Mouse (Mus musculus) MEL (cell line): Measurements from ENCODE around the gene Dolpp1. TPM values are rescaled to one million over a fixed set of nuclear protein-coding genes. Genes with fewer than 3 reads are reported as not detected.

Experiments
- DNase-seq: peaks from one replicate; pipeline ENCODE4 v3.0.0; 2011; ENCODE audit warnings: low read depth, low spot score
- H3K27ac ChIP-seq: 2 replicates; pipeline ENCODE4 v1.5.1; 2012; ENCODE audit warnings: low read depth, mild to moderate bottlenecking, control low read depth, low read length, moderate library complexity; ENCODE audit not compliant: control insufficient read depth
- H3K27me3 ChIP-seq, 2 experiments: fragments of 150-350 bp in 1 of 2; sonication (generic) in 1 of 2; 2 replicates each; pipeline ENCODE4 v1.6.1; 2012; ENCODE audit warnings: low read length in 2 of 2, mild to moderate bottlenecking in 2 of 2, improper control_type of control experiment in 1 of 2, moderate library complexity in 1 of 2; ENCODE audit not compliant: insufficient read depth in 2 of 2, control insufficient read depth in 1 of 2
- H3K36me3 ChIP-seq, 2 experiments: 2 replicates each; pipeline ENCODE4 v1.6.1; 2012 to 2014; ENCODE audit warnings: low read length in 2 of 2, improper control_type of control experiment in 1 of 2, inconsistent platforms in 1 of 2, mild to moderate bottlenecking in 1 of 2; ENCODE audit not compliant: insufficient read depth in 2 of 2, control insufficient read depth in 1 of 2
- H3K4me1 ChIP-seq, 2 experiments: fragments of 150-350 bp in 1 of 2; sonication (generic) in 1 of 2; 2 replicates each; pipeline ENCODE4 v1.6.1; 2012; ENCODE audit warnings: low read length in 2 of 2, improper control_type of control experiment in 1 of 2, mild to moderate bottlenecking in 1 of 2; ENCODE audit not compliant: insufficient read depth in 2 of 2, control insufficient read depth in 1 of 2
- H3K4me3 ChIP-seq, 2 experiments: fragments of 150-350 bp in 1 of 2; sonication (generic) in 1 of 2; 2 replicates each; pipeline ENCODE4 v1.5.1; 2012; ENCODE audit warnings: low read depth in 2 of 2, low read length in 2 of 2, mild to moderate bottlenecking in 2 of 2, moderate library complexity in 2 of 2, control low read depth in 1 of 2, improper control_type of control experiment in 1 of 2; ENCODE audit not compliant: control insufficient read depth in 1 of 2, insufficient read depth in 1 of 2
- H3K79me2 ChIP-seq: 2 replicates; pipeline ENCODE4 v1.6.1; 2012; ENCODE audit warnings: mild to moderate bottlenecking, low read length, moderate library complexity; ENCODE audit not compliant: control insufficient read depth, poor library complexity, insufficient read depth
- H3K9ac ChIP-seq: 2 replicates; pipeline ENCODE4 v1.6.1; 2012; ENCODE audit warnings: low read depth, mild to moderate bottlenecking, control low read depth, low read length, moderate library complexity; ENCODE audit not compliant: control insufficient read depth, poor library complexity, severe bottlenecking
- H3K9me3 ChIP-seq: fragments of 150-350 bp; sonication (generic); replicated peaks from 2 replicates; pipeline ENCODE4 v1.6.1; 2012; ENCODE audit warnings: mild to moderate bottlenecking, low read length, improper control_type of control experiment, moderate library complexity; ENCODE audit not compliant: insufficient read depth
- CHD1 ChIP-seq: IDR thresholded peaks from 2 replicates; pipeline ENCODE4 v1.6.1; 2012; ENCODE audit warnings: low read depth, mild to moderate bottlenecking, inconsistent platforms, low read length, improper control_type of control experiment
- CTCF ChIP-seq, 3 experiments: IDR thresholded peaks in 2 of 3; conservative IDR thresholded peaks in 1 of 3; 2 replicates each; pipeline ENCODE4 v1.5.1; 2011 to 2012; ENCODE audit warnings: low read length in 3 of 3, low read depth in 2 of 3, mild to moderate bottlenecking in 2 of 3, improper control_type of control experiment in 1 of 3, inconsistent platforms in 1 of 3, mixed read lengths in 1 of 3, moderate library complexity in 1 of 3; ENCODE audit not compliant: control insufficient read depth in 1 of 3, insufficient read depth in 1 of 3, poor library complexity in 1 of 3, severe bottlenecking in 1 of 3
- E2F4 ChIP-seq: IDR thresholded peaks from 2 replicates; pipeline ENCODE4 v1.6.1; 2011; ENCODE audit warnings: low read depth, low read length, improper control_type of control experiment, borderline replicate concordance
- ELF1 ChIP-seq: IDR thresholded peaks from 2 replicates; pipeline ENCODE4 v1.6.1; 2014; ENCODE audit warnings: low read depth, mild to moderate bottlenecking, inconsistent platforms, low read length, improper control_type of control experiment, moderate library complexity
- ETS1 ChIP-seq: IDR thresholded peaks from 2 replicates; pipeline ENCODE4 v1.6.1; 2012; ENCODE audit warnings: low read depth, mild to moderate bottlenecking, inconsistent platforms, low read length, improper control_type of control experiment, moderate library complexity
- GABPA ChIP-seq: IDR thresholded peaks from 2 replicates; pipeline ENCODE4 v1.6.1; 2012; ENCODE audit warnings: low read depth, mild to moderate bottlenecking, inconsistent platforms, low read length, improper control_type of control experiment, moderate library complexity
- GATA1 ChIP-seq: IDR thresholded peaks from 2 replicates; pipeline ENCODE4 v1.6.1; 2011; ENCODE audit warnings: low read depth, low read length, improper control_type of control experiment
- HCFC1 ChIP-seq: IDR thresholded peaks from 2 replicates; pipeline ENCODE4 v1.6.1; 2012; ENCODE audit warnings: low read depth, mild to moderate bottlenecking, inconsistent platforms, low read length, improper control_type of control experiment, moderate library complexity
- JUND ChIP-seq: IDR thresholded peaks from 2 replicates; pipeline ENCODE4 v1.6.1; 2011; ENCODE audit warnings: low read depth, mild to moderate bottlenecking, improper control_type of control experiment, low read length
- KAT2A ChIP-seq: conservative IDR thresholded peaks from 2 replicates; pipeline ENCODE4 v1.6.1; 2012; ENCODE audit warnings: low read depth, low read length, improper control_type of control experiment, inconsistent platforms
- MAFK ChIP-seq: IDR thresholded peaks from 2 replicates; pipeline ENCODE4 v1.6.1; 2011; ENCODE audit warnings: low read depth, mild to moderate bottlenecking, low read length, improper control_type of control experiment, borderline replicate concordance
- MAX ChIP-seq: IDR thresholded peaks from 2 replicates; pipeline ENCODE4 v1.6.1; 2011; ENCODE audit warnings: low read length, improper control_type of control experiment
- MAZ ChIP-seq: IDR thresholded peaks from 2 replicates; pipeline ENCODE4 v1.6.1; 2012; ENCODE audit warnings: low read depth, mild to moderate bottlenecking, inconsistent platforms, low read length, improper control_type of control experiment
- MEF2A ChIP-seq: IDR thresholded peaks from 2 replicates; pipeline ENCODE4 v1.6.1; 2014; ENCODE audit warnings: low read depth, mild to moderate bottlenecking, inconsistent platforms, low read length, improper control_type of control experiment; ENCODE audit not compliant: poor library complexity, insufficient replicate concordance, severe bottlenecking; ENCODE audit errors: extremely low read depth
- MXI1 ChIP-seq: IDR thresholded peaks from 2 replicates; pipeline ENCODE4 v1.6.1; 2011; ENCODE audit warnings: mild to moderate bottlenecking, low read depth, low read length, improper control_type of control experiment
- MYB ChIP-seq: IDR thresholded peaks from 2 replicates; pipeline ENCODE4 v1.6.1; 2011; ENCODE audit warnings: mild to moderate bottlenecking, low read depth, low read length, improper control_type of control experiment
- MYC ChIP-seq: IDR thresholded peaks from 2 replicates; pipeline ENCODE4 v1.6.1; 2011; ENCODE audit warnings: low read depth, mild to moderate bottlenecking, low read length, improper control_type of control experiment, moderate library complexity
- NELFE ChIP-seq: IDR thresholded peaks from 2 replicates; pipeline ENCODE4 v1.6.1; 2011; ENCODE audit warnings: low read depth, low read length, improper control_type of control experiment
- POLR2A ChIP-seq, 2 experiments: IDR thresholded peaks; 2 replicates each; pipeline ENCODE4 v1.6.1; 2011 to 2012; ENCODE audit warnings: low read length in 2 of 2, mild to moderate bottlenecking in 2 of 2, control low read depth in 1 of 2, improper control_type of control experiment in 1 of 2, low read depth in 1 of 2, moderate library complexity in 1 of 2; ENCODE audit not compliant: control insufficient read depth in 1 of 2, insufficient read depth in 1 of 2, poor library complexity in 1 of 2
- POLR2AphosphoS5 ChIP-seq: IDR thresholded peaks from 2 replicates; pipeline ENCODE4 v1.6.1; 2012; ENCODE audit warnings: low read depth, borderline replicate concordance, mild to moderate bottlenecking, inconsistent platforms, low read length, moderate library complexity, mixed read lengths
- RAD21 ChIP-seq: IDR thresholded peaks from 2 replicates; pipeline ENCODE4 v1.6.1; 2011; ENCODE audit warnings: mild to moderate bottlenecking, low read depth, low read length, improper control_type of control experiment
- RCOR1 ChIP-seq: IDR thresholded peaks from 2 replicates; pipeline ENCODE4 v1.6.1; 2012; ENCODE audit warnings: low read depth, mild to moderate bottlenecking, inconsistent platforms, low read length, improper control_type of control experiment
- SIN3A ChIP-seq: IDR thresholded peaks from 2 replicates; pipeline ENCODE4 v1.6.1; 2012; ENCODE audit warnings: low read length, improper control_type of control experiment, inconsistent platforms
- SMC3 ChIP-seq: IDR thresholded peaks from 2 replicates; pipeline ENCODE4 v1.6.1; 2011; ENCODE audit warnings: low read depth, low read length, improper control_type of control experiment
- TAL1 ChIP-seq: IDR thresholded peaks from 2 replicates; pipeline ENCODE4 v1.6.1; 2012; ENCODE audit warnings: mild to moderate bottlenecking, inconsistent platforms, low read length, moderate library complexity, mixed read lengths
- TCF12 ChIP-seq: IDR thresholded peaks from 2 replicates; pipeline ENCODE4 v1.6.1; 2014; ENCODE audit warnings: low read depth, mild to moderate bottlenecking, inconsistent platforms, low read length, improper control_type of control experiment, moderate library complexity
- USF2 ChIP-seq, 2 experiments: IDR thresholded peaks; 2 replicates each; pipeline ENCODE4 v1.6.1; 2011 to 2012; ENCODE audit warnings: improper control_type of control experiment in 2 of 2, low read length in 2 of 2, borderline replicate concordance in 1 of 2, inconsistent platforms in 1 of 2, low read depth in 1 of 2, mild to moderate bottlenecking in 1 of 2; ENCODE audit not compliant: insufficient read depth in 1 of 2
- ZC3H11A ChIP-seq: IDR thresholded peaks from 2 replicates; pipeline ENCODE4 v1.6.1; 2012; ENCODE audit warnings: low read depth, mild to moderate bottlenecking, inconsistent platforms, low read length, improper control_type of control experiment
- ZKSCAN1 ChIP-seq: IDR thresholded peaks from 2 replicates; pipeline ENCODE4 v1.6.1; 2012; ENCODE audit warnings: low read depth, mild to moderate bottlenecking, inconsistent platforms, low read length, improper control_type of control experiment, moderate library complexity
- ZMIZ1 ChIP-seq: IDR thresholded peaks from 2 replicates; pipeline ENCODE4 v1.6.1; 2012; ENCODE audit warnings: low read depth, mild to moderate bottlenecking, inconsistent platforms, low read length, improper control_type of control experiment, moderate library complexity
- ZNF384 ChIP-seq: IDR thresholded peaks from 2 replicates; pipeline ENCODE4 v1.6.1; 2012; ENCODE audit warnings: low read depth, mild to moderate bottlenecking, inconsistent platforms, low read length, improper control_type of control experiment
- polyA plus RNA-seq, 2 experiments: library from polyadenylated mRNA; stranded (reverse) in 1 of 2; unstranded in 1 of 2; fragments of >175 nt in 1 of 2; fragments of >200 nt in 1 of 2; gene quantifications; 2 replicates each; pipeline versions ENCODE4 v1.2.1 to v1.2.4; 2012; ENCODE audit warnings: low replicate concordance in 2 of 2, low read depth in 1 of 2; ENCODE audit not compliant: insufficient read length in 2 of 2, insufficient read depth in 1 of 2, missing spikeins in 1 of 2
- total RNA-seq: library from RNA; depleted of rRNA; stranded (reverse); fragments of 300-350 nt; gene quantifications from 2 replicates; pipeline ENCODE4 v1.2.3, GENCODE M21; 2012

The Dolpp1 gene
- total and polyA plus RNA-seq, 3 experiments, result 28.0 to 37.5 TPM; not detected in 1

GRCm38 (mm10) chr2:30415157-30415935, 23.3 kb downstream of the Dolpp1 start, which contains the start of gene Crat (continued):
- peak; percentile 63; the same call in 1 of the 2 replicates for TF ChIP-seq SIN3A
- no peak for TF ChIP-seq RAD21
- TF ChIP-seq TCF12, result 0 out of 2 replicates have a peak, but pooled peaks have one; percentile 17
- TF ChIP-seq NELFE, result peak; percentile 83

GRCm38 (mm10) chr2:30415936-30416648, 24.0 kb downstream of the Dolpp1 start, which contains the start of gene Ptpa:
Gene Ptpa (plus strand): TSS chr2:30416039.
- Histone ChIP-seq H3K79me2 (peaks cover 56% of the 10 kb centered on the region), H3K4me3 (peak within 1 kb of the TSS; percentile 66 to 95), H3K4me1 (peaks cover 12 to 26% of the 10 kb centered on the region in 2 experiments; a peak in 3 of 4 replicates), H3K27ac (peak within 1 kb of the TSS; percentile 74), H3K27me3 (no peaks in the 10 kb centered on the region), H3K36me3 (peaks cover 5 to 18% of the 10 kb centered on the region in 2 experiments), H3K9me3 (no peaks in the 10 kb centered on the region), H3K9ac (peak within 1 kb of the TSS; percentile 99)
- DNase-seq, result peak; percentile 93
- TF ChIP-seq KAT2A (peak; percentile 65), CTCF (IDR thresholded peaks at IDR 0.05 in 2 of 3, conservative IDR thresholded peaks at IDR 0.05 in 1 of 3; ENCODE audit: control insufficient read depth in 1 of 3, insufficient read depth in 1 of 3, low read depth in 2 of 3, low read length in 3 of 3, poor library complexity in 1 of 3, severe bottlenecking in 1 of 3) (no peak), SMC3 (no peak), GABPA (0 out of 2 replicates have a peak, but pooled peaks have one; percentile 44), GATA1 (no peak), ZNF384 (no peak), MAZ (no peak), ETS1 (peak; percentile 15; the same call in 1 of the 2 replicates), MAFK (no peak), NELFE (peak; percentile 97), USF2 (IDR thresholded peaks at IDR 0.05; ENCODE audit: borderline replicate concordance in 1 of 2, insufficient read depth in 1 of 2, low read depth in 1 of 2, low read length in 2 of 2) (no peak), CHD1 (peak; percentile 43; the same call in 1 of the 2 replicates), E2F4 (peak; percentile 72; the same call in 1 of the 2 replicates), TCF12 (peak; percentile 89), RAD21 (no peak), POLR2AphosphoS5 (no peak), MAX (no peak; the same call in 1 of the 2 replicates), TAL1 (no peak), SIN3A (peak; percentile 85), POLR2A (IDR thresholded peaks at IDR 0.05; ENCODE audit: control insufficient read depth in 1 of 2, insufficient read depth in 1 of 2, low read depth in 1 of 2, low read length in 2 of 2, poor library complexity in 1 of 2) (peak; percentile 84 to 100), ZMIZ1 (peak; percentile 93), ZC3H11A (no peak), ZKSCAN1 (no peak), MXI1 (peak; percentile 68; the same call in 1 of the 2 replicates), RCOR1 (no peak), ELF1 (peak; percentile 57), MEF2A (no peak), MYC (0 out of 2 replicates have a peak, but pooled peaks have one; percentile 41), MYB (peak; percentile 98), JUND (no peak), HCFC1 (peak; percentile 88)
